Mouse (Mus musculus): ENCODE results near the gene Tex264.

GRCm38 (mm10) chr9:106626282-106626681, 59.4 kb downstream of the Tex264 start, which contains the start of gene Iqcf6:
- no peak for TF ChIP-seq CTCF (IDR thresholded peaks at IDR 0.05; ENCODE audit: low read depth, low read length)
- no peak for TF ChIP-seq POLR2A (IDR thresholded peaks at IDR 0.05; ENCODE audit: extremely low read depth, insufficient read depth, low read length)
